Mouse (Mus musculus) CH12.LX (cell line): ENCODE data around the gene Gbx2.

Source experiments
- MEF2A ChIP-seq: IDR thresholded peaks from 2 replicates; pipeline ENCODE4 v1.6.1; 2014; ENCODE audit warnings: low read depth, mild to moderate bottlenecking, inconsistent platforms, low read length, improper control_type of control experiment, borderline replicate concordance
- UBTF ChIP-seq: IDR thresholded peaks from 2 replicates; pipeline ENCODE4 v1.6.1; 2012; ENCODE audit warnings: low read depth, mild to moderate bottlenecking, inconsistent platforms, low read length, improper control_type of control experiment, moderate library complexity
- USF2 ChIP-seq: conservative IDR thresholded peaks from 2 replicates; pipeline ENCODE4 v1.6.1; 2011; ENCODE audit warnings: low read depth, low read length, improper control_type of control experiment
- ZNF384 ChIP-seq: IDR thresholded peaks from 2 replicates; pipeline ENCODE4 v1.6.1; 2012; ENCODE audit warnings: low read depth, low read length, improper control_type of control experiment, inconsistent platforms

DNA sequence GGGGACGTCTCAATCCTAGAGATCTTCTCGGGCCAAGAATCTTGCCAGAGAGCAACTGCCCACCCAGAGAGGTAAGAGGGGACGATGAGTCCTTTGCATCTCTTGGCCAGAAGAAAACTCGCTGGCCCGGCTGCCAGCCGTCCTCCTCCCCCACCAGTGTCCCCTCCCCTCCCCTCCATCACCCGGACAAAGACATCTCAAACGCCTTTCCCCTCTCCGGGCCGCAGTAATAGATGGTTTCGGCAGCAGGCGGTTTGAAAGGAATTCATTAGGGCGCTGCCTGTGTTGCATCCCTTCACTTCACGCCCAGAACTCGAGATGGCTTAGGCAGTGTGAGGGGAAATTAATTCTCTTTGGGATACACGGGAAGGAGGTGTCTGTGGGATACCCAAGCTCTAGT is 1.6 kb upstream of the Gbx2 start:
- TF ChIP-seq USF2 = no peak
- TF ChIP-seq MEF2A = no peak
- no peak for TF ChIP-seq ZNF384
- TF ChIP-seq UBTF = no peak
